Mouse (Mus musculus) lung, postnatal 14 days (tissue): ENCODE measurements around the gene Col11a1.
A peak's percentile ranks its signal among the peaks of the same experiment; 100 is the strongest.

Source experiments
- DNase-seq: peaks from one replicate; pipeline ENCODE4 v3.0.0; 2021

Gene Col11a1

GRCm38 (mm10) chr3:114029971-114030635, at the start of gene Col11a1:
Gene Col11a1 (plus strand): TSS chr3:114030540.
- DNase-seq: peak; percentile 20

GRCm38 (mm10) chr3:113990936-113991335, 39.4 kb upstream of the Col11a1 start:
- DNase-seq: no peak

GRCm38 (mm10) chr3:114030886-114031285, 546 bp downstream of the Col11a1 start:
- no peak for DNase-seq

GRCm38 (mm10) chr3:114031351-114032213, 1.2 kb downstream of the Col11a1 start:
- no peak for DNase-seq

GRCm38 (mm10) chr3:114032333-114032732, 2.0 kb downstream of the Col11a1 start:
- no peak for DNase-seq

GRCm38 (mm10) chr3:114052406-114052805, 22.1 kb downstream of the Col11a1 start:
- DNase-seq: no peak

GRCm38 (mm10) chr3:114053501-114053900, 23.2 kb downstream of the Col11a1 start:
- DNase-seq: no peak

- DNase-seq: no peak
Observed at GRCm38 (mm10) chr3:114065123-114065522, 34.8 kb downstream of the Col11a1 start.

GRCm38 (mm10) chr3:114065587-114065986, 35.2 kb downstream of the Col11a1 start:
- DNase-seq: no peak

- DNase-seq: no peak
Observed at GRCm38 (mm10) chr3:114099335-114099734, 69.0 kb downstream of the Col11a1 start.

GRCm38 (mm10) chr3:114107099-114107498, 76.8 kb downstream of the Col11a1 start:
- DNase-seq: no peak

- no peak for DNase-seq
Observed at GRCm38 (mm10) chr3:114147140-114147539, 116.8 kb downstream of the Col11a1 start.

GRCm38 (mm10) chr3:114197964-114198750, 167.8 kb downstream of the Col11a1 start:
- DNase-seq: no peak

GRCm38 (mm10) chr3:114212255-114212654, 181.9 kb downstream of the Col11a1 start:
- no peak for DNase-seq

- DNase-seq: no peak
Observed at GRCm38 (mm10) chr3:114216105-114216504, 185.8 kb downstream of the Col11a1 start.

GRCm38 (mm10) chr3:114229501-114229900, 199.2 kb downstream of the Col11a1 start:
- no peak for DNase-seq
